Mouse (Mus musculus) frontal cortex, postnatal 36 days (tissue): ENCODE results near the gene Fhdc1.
A peak's percentile ranks its signal among the peaks of the same experiment; 100 is the strongest.

ENCODE experiments used
- DNase-seq, 2 experiments: peaks; one replicate each; pipeline ENCODE4 v3.0.0; 2022; ENCODE audit warnings: low spot score in 2 of 2

The Fhdc1 gene

DNA sequence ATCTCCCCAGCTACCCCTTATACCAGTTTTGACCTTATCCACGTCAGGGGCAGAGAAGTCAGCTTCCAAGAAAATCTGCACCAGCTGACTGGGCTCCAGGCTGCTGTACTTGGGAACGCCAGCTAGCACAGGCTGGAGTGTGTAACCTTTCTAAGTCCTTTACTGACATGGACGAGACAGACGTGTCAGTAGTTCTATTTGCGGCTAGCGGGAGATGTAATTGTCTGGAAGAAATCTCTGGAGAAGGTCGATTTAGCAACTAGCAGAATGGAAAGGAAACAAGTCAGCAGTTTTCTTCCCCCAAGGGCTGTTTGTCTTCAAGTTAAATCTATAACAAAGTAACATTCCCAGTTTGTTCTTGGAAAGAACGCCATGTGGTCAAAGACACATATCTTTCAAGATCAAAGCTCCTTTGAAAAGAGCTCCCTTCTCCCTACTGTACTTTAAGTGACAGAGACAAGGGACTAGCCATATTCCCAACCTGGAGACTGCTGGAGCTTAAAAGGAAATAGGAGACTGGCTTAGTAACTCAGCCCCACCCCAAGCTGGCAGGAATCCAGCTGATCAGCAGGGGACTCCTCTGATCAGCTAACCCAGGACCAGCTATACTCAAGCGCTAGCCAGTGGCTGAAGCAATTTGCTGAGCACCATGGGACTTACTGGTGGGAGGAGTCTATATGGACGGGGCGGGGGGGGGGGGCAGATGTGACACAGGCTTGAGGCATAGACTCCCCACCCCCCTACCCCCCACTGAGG is 44.8 kb downstream of the Fhdc1 start:
- no peak for DNase-seq

DNA sequence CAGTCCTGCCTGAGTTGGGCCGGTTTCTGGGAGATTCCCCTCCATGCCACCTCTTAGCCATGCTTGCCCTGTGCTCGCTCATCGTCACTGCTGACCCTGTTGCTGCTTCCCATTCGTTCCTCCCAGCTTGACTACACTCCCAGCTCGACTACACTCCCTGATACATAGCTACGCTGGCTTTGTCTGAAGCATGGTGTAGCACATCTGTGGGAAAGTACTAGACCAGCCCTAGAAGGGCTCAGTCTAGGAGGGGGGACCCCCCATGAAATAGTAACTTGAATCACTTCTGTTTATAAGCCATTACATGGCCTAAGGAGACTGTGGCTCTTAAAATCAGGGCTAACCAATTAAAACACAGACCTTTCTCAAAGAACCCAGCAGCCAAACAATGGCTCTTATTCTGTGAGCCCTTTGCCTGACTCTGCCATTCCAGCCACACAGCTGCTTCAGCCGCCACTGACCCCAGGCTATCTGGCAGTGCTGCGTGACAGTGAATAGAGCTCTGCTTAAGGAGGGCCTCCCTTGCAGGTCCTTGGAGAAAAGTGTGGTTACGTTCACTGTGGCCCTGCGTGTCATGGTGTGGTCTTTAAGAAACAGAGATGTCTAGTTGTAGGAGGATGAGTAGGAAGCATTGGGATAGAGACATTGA is 47.3 kb downstream of the Fhdc1 start:
- DNase-seq, result no peak

DNA sequence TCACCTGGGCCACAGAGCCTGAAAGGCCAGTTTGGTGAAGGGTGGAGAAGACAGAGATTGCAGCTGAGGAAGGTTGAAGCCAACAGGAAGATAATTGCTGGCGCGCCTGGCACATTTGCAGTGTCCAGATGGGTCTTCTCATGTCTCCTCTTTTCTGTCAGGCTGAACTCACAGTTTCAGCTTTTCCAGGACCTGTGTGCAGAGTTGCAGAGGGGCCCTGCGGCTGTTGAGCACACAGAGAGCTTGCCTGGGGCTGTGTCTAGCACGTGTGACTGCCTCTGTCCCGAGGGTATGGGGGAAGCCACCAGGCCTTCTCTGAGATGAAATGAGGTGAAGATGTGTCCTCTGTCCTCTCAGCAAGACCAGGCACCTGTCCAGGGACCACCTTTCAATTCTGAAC is 49.0 kb downstream of the Fhdc1 start:
- no peak for DNase-seq

DNA sequence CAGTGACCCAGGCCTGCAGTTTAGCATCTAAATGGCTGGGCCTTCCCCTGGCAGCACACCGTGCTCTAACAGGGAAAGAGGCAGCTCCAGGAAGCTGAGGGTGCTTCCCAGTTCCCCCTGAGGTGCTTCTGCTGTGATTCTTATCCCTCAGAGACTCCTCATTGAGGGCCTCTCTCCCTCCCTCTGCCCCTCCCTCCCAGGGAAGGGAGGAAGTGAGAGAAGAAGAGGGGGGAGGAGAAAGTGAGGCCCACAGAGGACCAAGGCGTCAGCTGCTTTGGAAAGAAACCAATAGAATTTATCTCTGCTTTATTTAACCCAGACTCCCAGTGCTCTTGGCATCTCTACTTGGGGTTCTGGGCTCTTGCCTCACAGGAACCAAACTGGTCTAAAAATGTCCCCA is 50.1 kb downstream of the Fhdc1 start:
- DNase-seq, result no peak

DNA sequence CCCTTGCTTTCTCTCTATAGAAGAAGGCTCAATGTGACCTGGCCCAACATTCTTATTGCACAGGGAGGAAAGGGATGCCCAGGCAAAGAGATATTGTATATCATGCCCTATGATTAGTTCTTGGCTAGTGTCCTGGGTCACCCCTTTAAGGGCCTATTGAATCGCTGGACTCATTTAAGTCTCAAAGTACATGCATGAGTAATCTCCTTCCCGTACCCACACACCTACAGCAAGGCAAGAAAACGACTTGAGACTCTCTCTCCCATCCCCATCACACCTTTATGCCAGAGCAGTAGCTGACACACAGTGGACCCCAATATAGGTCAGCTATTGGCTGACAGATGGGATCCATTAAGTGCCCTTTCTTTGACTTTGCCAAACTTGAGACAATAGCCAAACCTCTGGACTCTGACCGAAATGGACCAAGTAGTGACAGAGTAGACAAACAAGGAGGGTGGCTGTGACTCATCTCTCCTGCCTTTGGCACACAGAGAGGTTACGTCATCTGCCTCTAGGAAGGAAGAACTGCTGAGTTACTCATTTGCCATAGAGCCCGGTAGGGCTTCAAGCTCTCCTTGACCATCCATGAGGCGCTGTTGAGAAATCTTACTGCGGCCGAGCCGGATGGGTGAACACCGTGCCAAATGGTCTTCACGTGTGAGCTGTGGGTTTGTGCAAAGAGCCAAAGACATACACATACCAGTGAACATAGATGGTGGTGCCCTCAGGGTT is 51.1 kb downstream of the Fhdc1 start:
- peak; percentile 24 to 28 for DNase-seq

DNA sequence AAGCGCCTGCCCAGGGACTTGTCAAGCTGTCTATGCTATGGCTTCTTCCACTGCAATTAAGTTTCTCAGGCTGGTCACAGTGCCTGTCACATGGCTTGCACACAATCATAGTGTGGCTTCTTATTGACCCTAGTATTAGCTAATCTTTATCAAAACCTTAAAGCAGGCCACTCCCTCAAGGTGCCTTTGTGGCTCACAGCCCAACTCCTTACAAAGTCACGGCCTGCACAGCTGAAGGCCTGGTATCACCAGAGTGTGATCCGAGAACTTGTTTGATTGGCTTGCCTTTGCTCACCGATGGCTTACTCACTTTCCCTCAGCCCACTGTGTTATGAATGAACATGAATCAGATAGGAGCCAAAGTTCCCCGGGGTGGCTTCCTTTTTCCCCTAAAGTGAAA is 52.5 kb downstream of the Fhdc1 start:
- DNase-seq, result no peak

DNA sequence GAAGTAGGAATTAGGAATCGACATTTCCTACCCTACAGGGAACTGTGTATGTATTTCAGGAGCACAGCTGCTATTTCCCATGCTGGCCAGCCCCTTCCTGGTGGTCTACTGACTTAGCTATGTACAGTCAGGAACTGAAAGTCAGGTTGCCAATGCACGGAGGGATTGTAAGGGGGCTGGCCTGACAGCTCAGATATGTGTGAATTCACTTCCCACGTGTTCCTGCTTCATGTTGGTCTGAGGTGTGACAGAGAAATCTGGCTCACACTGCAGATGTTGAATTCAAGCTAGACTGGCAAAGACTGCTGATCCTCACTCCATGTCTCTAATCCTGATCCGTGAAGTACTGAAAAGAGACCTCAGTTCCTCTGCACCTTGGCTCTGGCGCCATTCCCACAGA is 57.9 kb downstream of the Fhdc1 start:
- DNase-seq, result peak; percentile 40 to 70

DNA sequence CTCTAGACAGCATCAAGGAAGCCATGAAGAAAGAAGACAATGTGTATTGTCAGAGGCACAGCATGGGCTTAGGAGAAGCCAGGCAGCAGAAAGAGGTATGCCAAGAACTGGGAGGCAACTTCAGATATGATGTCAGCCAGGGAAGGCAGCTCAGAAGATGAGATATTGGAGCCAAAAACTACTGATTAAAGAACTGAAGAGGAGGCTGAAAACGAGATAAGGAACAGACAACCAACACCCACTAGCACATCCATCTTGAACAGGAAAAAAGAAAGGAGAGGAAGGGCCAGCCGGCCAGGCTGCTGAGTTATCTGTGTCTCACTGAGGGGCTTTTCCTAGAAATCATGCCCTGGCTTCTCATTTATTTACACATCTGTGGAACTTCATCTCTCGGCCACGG is 66.4 kb downstream of the Fhdc1 start:
- DNase-seq, result no peak

DNA sequence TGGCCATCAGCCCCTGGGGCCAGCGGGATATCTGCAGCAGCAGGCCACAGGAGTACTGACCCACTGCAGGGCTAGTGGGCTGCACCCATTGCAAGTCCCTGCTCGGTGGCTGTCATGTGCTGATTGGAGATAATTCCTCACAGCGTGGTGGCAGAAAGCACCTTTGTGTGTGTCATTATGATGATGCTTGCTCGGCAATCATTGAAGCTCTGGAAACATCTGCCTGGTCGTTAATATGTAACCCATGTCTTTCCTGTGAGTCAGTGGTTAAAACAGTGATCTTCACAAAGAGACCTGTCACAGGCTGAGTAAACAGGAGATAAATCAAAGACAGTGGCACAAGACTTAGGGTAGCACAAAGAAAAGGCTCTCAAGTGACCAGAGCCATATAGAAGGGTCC is 67.3 kb downstream of the Fhdc1 start:
- DNase-seq, result no peak

DNA sequence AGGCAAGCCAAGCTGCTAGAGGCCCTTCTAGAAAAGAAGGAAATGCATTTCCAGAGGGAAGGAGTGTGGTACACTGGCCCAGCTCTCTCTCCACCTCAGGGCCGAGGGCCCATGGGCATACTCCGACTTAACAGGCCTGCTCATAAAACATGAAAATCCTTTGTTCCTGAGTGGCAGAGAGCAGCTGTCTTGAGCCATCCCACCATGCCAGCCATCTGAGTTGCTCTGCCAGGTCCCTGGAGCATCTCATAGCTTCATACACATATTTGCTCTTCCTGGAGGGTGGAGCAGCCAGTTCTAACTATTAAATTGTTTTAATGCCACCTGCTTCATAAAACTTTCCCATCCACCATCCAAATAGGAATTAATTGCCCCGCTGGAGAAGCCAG is 70.8 kb downstream of the Fhdc1 start:
- DNase-seq, result no peak

DNA sequence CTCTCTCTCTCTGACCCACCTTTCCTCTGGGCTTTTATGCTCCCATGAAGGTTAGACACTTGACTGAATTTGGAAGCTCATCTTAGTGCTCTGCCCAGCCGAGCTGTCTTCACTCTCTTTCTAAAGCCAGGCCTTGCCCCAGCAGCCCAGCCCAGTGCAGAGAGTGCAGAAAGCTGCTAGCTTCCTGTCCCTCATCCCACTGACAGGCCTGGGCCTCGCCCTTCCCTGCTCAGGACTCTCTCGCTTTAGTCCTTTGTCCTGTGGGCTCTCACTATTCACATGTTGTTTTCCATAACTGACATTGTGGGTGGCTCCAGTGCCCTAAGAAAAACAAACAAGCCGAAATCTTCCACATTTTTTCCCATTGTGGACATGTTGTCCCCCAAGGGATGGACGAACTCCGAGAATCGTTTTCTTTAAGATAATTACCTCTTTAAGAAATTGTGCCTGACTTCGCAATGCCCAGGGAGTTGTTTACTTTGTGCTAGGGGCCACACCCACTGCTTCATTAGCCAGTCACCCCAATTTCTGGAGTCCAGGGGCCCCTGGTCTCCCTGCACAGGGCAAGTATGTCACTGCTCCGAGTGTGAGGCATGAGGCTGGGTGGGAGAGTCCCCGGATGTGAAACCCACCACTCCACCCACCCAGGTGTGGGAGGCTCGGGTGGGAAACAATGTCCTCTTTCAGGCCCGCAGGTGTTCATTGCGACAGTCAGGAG is 71.3 kb downstream of the Fhdc1 start:
- no peak for DNase-seq

DNA sequence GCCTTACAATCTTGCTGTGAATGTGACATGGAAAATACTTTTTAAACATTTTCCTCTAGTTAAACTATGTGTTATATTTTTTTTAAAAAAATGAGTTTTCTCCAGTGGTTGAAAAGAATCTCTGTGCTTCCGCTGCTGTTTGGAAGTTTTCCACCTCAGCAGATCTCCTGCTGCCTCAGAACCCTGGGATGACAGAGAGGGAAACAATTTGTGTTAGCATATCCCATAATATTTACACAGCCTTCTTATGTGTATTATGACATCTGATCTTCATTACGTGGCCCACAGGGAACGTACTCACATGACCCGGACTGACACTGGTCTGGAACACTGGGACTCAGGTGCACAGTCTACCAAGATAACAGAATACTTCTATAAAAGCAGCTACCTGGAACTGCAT is 74.7 kb downstream of the Fhdc1 start:
- no peak for DNase-seq

DNA sequence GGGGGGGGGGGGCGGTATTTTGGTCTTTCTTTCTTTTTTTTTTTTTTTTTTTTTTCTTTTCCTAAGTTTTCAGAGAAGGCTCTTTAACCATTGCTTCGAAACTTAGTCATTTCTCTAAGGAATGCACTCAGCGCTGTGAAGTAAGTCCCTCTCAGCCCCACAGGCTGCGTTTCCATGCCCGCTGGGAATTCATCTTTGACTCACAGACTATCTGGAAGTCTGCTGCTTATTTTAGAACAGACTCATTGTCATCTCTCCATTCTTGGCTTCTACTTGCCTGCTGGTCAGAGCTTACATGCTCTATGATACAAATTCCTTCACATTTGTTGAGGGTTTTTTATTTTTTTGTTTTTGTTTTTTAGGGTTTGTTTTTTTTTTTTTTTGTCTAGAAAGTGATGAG is 76.8 kb downstream of the Fhdc1 start:
- DNase-seq, result no peak

DNA sequence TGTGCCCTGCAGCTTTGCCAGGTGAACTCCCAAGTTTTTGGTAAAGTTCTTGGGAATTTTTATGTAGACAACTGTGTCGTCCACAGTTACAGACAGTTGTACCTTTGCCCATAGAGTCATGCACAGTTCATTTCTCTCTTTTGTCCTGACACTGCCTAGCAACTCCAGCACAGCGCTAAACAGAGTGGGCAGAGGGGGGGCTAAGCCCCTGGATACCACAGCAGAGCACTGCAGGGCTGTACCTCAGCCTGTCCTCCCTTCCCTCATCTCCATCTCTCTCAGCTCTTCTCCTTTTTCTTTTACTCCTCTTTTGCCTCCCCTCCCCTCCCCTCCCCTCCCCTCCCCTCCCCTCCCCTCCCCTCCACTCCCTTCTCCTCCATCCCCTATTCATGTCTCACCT is 77.5 kb downstream of the Fhdc1 start:
- DNase-seq, result no peak

DNA sequence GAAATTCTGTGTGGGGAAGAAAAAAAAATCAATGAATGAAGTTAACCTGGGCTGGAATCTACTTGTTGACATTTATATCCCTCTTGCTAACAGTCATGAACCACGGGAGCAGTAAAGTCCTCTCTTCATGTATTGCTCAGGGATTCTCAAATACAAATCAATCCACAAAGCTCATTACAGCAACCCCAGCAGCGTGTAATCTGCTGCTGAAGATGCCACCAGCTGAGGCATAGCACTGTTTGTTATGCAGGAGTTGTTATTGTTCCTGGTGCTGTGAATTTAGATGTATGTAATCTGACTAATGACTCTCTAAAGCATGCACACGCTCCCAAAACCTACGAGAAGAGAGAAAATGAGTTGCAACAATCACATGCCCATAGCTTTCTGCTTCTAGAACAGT is 82.3 kb downstream of the Fhdc1 start:
- no peak for DNase-seq

DNA sequence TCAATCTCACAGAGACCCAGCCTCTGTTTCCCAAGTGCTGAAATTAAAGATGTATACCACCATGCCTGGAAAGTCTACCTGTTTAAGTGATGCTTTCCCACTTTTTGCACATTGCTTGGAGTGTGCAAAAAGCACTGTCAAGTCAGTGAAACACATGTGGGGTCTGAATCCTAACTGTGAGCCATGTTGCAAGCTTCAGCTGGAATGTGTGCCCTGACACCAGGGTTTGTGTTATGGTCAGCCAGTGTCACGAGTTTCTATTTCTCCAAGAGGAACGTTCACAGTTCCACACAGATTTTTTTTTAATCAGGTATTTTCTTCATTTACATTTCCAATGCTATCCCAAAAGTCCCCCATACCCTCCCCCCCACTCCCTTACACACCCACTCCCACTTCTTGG is 84.0 kb downstream of the Fhdc1 start:
- no peak for DNase-seq

DNA sequence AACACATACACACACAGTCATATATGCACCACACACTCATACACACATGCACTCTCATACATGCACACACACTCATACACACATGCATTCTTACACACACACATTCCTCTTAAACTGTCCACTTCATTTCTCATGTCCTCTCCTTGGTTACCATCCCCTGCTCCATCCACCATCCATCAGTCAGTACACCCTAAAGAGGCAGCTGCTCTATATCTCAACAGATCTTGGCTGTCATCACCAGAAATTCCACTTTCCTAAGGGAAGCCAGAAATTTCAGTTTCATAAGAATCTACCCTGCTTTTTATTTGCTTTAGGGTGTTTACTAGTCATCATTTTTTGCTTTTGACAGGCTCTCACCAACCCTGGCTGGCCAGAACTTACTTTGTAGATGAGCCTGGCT is 84.4 kb downstream of the Fhdc1 start:
- DNase-seq, result no peak

DNA sequence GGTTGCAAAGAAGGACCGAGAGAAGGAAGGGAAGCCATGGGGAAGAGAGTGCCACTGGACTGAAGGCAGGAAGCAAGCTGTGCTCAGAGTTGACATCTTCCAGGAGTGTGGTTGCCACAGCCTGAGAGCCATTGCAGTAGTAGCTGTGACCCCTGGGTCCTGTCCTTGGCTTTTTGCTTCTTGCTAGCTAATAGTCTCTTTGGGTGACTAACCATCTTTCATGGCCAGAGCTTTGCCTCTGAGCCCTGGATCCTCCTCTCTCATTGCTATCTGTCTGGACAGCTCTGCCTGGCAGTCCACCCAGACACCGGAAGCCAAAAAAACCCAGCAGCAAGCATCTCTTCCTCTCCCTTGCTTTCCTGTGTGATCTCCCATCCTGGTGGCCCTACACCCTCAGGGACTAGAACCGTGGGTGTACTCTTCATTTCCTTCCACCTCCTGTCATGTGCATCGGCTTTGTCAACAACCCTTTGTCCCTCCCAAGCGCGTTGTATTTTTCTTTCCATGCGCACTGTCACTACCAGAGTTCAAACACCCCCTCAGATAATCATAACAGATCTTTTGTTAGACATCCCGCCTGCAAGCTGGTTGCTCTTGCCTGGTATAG is 85.3 kb downstream of the Fhdc1 start:
- DNase-seq, result no peak
